Mouse (Mus musculus): Measurements from ENCODE around the gene Dmrt1.

Dmrt1 gene

DNA sequence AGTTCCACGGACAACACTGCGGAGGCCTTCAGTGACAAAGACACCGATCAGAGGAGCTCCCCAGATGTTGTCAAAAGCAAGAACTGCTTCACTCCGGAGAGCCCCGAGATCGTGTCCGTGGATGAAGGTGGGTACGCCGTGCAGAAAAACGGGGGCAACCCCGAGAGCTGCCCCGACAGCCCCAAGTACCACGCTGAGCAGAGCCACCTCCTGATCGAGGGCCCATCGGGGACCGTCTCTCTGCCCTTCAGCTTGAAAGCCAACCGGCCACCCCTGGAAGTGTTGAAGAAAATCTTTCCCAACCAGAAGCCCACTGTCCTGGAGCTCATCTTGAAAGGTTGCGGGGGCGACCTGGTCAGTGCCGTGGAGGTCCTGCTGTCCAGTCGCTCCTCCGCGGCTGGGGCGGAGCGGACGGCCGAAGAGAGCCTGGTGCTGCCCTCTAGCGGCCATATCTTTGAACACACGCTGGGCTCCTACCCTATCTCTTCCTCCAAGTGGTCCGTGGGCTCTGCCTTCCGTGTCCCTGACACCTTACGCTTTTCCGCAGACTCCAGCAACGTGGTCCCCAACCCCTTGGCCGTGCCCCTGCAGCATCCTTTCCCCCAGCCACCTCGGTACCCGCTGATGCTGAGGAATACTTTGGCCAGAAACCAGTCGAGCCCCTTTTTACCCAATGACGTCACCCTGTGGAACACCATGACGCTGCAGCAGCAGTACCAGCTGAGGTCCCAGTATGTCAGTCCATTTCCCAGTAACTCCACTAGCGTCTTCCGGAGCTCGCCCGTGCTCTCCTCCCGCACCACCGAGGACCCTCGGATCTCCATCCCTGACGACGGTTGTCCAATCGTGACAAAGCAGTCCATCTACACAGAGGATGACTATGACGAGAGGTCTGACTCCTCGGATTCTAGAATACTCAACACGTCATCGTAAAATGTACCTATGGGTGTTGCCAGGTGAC lies 117.2 kb downstream of the Dmrt1 start:
- peak; percentile 20 to 59 for DNase-seq (ENCODE audit: low spot score in 2 of 2)

DNA sequence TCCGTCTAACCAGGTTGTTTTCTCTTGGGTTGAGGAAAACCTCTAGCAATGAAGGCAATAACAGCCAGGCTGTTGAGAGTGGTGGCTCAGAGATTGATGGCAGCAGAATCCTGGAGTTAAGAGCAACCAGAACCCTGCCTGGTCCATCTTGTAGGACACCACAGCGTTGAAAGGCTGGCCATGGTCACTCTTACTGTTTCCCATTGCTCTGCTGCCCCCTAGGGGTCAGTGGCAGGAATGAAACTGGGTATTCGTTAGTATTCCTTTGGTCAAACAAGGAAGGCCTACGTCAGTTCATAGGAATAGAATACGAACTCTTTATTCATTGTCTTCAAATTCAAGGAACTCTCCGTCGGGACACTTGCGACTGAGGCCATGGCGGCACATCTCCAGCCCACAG lies 123.1 kb downstream of the Dmrt1 start:
- DNase-seq (ENCODE audit: low spot score in 2 of 2) = peak in 1 of 2 experiments; percentile 29

DNA sequence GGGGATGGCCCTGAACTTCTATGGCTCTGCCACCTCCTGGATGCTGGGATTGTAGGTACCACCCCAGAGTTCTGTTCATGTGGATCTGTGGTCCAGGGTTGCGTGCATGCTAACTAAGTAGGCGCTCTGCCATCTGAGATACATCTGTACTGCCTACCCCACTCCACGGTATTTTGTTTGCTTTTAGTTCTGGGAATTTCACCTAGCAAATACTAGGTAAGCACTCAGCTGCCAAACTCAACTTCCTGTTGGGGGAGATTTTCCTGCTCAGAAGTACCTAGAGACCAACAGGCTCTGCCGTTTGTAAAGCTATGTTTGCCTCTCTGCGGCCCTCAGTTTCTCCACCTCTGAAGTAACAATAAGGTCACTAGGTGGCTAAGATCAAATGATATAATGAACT lies 129.7 kb downstream of the Dmrt1 start:
- DNase-seq (ENCODE audit: low spot score in 2 of 2) = no peak

DNA sequence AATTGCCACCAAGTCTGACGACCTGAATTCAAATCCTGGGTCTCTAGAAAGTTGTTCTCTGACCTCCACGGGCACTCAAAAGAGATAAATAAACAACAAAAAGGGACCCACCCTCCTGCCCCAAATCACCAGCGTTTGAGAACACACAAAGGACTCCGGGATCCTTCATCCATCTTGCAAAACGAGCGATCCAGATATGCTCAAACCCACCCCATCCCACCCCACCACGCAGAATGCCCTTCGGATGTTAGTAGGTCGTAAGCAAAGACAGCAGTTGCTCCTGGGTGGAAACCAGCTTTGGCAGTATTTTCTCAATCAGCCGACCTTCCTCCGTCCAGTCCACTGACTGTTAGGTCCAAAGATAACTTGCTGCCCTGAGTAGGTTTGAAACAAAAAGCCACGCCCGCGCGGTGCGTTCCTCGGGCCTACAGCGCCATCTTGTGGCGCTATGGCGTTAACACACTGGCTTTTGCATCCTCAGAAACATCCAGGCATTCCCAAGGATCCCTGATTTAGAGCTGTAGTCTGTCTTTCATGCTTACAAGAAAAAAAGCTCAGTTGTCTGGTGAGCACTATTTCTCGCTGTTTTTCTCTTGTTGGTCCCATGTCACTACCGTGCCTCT lies 130.3 kb downstream of the Dmrt1 start:
- peak in 1 of 2 experiments; percentile 35 for DNase-seq (ENCODE audit: low spot score in 2 of 2)

DNA sequence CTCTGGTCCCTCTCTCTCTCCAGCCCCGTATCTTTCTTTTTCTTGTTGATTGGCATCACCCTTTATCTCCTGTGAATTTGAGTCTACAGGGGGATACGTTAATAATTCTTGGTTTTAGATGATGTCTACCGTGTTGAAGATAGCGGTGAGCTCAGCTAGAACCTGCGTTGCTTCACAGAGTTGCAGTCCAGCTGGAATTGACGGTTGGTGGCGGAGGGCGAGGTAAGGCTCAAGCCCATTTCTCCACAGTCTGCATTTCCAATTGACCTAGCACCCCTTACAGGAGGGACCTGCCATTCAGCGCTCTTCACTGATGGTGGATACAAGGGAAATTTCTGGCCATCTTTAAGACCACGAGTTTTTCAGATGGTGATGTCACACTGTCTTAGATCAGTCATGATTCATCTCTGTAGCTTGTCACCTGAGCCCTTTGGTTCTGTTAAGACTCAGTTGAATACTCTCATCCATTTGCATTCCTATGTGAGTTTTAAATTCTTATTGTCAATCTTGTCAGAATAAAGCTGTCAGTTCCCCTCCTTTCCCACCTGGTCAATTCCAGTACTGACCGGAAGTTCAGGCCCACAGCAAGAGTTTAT lies 133.4 kb downstream of the Dmrt1 start:
- DNase-seq (ENCODE audit: low spot score in 2 of 2) = no peak

DNA sequence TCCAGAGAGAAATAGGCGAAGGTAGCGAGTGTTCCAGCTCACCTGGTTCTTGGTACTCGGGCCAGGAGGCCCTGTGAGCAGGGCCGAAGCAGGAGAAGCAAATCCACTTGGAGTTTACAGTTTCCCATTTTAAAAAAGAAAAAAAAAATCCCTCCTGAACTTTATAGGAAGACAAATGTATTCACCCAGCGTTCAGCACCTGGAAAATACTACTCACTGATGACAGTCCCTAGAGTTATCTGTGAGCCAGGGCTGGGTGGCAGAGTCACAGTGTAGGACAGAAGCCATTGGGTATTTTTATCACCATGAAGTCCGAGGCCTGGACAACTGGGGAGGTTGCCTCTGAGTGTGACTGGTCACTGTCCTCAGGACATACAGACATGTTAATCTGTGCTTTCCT lies 136.4 kb downstream of the Dmrt1 start:
- DNase-seq (ENCODE audit: low spot score in 2 of 2) = no peak

DNA sequence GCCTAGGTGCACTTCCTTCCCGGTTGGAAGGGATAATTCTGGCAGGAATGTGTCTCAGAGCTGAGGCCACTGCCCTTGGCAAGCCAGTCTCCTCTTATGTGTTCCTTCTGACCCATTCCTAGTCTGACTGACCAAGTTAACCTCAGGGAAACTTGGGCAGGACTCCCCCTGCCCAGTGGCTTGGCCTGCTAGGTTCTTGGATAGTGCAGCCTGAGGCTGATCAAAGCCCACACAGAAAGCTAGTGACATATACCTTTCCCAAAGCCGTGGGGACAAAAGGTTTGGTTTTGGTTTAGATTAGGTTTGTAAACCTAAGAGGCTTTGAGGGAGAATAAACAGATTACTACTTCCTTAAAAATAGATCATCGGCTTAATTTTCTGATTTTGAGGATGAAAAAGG lies 141.7 kb downstream of the Dmrt1 start:
- no peak for DNase-seq (ENCODE audit: low spot score in 2 of 2)

DNA sequence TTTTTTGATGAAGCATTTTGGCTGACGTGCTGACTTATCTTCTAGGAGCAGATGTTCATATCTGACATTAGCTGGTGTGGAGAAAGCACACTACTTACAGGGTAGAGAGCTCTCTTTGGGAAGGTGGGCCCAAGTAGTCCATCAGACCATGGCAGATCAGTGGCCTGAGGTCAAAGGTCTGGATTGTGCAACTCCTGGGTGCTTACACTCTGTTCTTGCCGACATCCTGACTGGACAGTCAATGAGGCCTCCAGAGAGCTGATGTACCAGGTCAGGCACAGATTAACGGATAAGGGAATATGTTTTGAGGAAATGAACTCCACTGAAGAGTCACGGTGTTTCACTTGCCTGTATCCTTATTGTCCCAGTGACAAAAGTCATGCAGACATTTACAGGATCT lies 143.3 kb downstream of the Dmrt1 start:
- DNase-seq (ENCODE audit: low spot score in 2 of 2) = no peak

DNA sequence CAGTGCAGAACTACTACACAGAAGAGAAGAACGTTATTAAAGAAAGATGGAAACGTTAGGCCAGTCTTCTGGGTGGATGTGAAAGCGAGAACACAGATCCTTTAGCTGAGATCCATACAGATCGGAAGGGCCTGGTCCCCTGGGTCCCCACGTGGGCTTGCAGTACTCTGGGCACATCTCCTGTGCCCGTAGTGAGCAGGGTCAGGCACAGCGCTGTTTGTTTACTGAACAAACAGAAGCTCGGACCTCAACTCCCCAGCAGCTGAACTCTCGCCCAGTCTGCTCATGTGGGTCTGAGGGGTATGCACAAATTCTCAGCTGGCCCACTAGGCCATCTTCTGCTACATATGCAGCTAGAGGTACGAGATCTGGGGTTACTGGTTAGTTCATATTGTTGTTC lies 145.1 kb downstream of the Dmrt1 start:
- no peak for DNase-seq (ENCODE audit: low spot score in 2 of 2)

DNA sequence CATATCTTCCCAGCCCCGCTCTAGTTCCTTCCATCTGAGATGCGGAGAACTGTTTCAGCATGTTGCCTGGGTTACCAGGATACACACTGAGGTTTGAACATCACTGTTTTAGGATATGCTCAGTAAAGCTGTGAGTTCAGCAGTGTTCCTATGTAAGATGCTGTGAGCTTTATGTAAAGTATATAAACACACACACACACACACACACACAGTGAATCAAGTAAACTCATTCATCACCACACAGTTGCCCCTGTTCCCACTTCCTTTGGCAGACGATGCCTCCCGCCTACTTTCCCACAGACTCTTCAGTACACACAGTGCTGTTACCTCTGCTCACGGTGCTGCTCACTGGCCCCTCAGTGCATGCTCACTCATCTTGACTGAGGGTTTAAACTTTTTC lies 147.1 kb downstream of the Dmrt1 start:
- DNase-seq (ENCODE audit: low spot score in 2 of 2) = no peak

All from urinary bladder, adult 18-20 months (tissue).